Mouse (Mus musculus) hindlimb bud, embryonic 11.5 days (tissue): ENCODE measurements around the gene Ptgir.
"Not testable (repeated sequence)": the region's sequence is repeated elsewhere in the genome, so short reads cannot be mapped to it uniquely, and the experiment has no call there.

ENCODE experiments used
- DNase-seq: peaks from one replicate; pipeline ENCODE4 v3.0.0-alpha.2; 2012; ENCODE audit warnings: low read depth, low spot score; ENCODE audit errors: extremely low spot score

Gene Ptgir

DNA sequence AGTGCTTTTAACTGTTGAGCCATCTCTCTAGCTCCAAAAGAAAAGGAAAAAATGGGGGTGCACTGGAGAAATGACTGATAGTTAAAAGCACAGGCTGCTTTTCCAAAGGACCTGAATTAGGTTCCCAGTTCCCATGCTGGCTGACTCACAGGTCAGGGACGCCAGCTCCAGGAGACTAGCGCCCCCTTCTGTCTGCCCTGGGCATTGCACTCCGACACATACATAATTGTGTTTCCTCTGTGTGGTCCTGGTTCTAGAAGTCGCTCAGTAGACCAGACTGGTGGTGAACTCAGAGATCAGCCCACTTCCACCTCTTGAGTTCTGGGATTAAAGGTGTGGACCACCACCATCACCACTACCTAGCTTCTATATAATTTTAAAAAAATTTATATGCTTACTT lies 31.0 kb downstream of the Ptgir start:
- no peak for DNase-seq

DNA sequence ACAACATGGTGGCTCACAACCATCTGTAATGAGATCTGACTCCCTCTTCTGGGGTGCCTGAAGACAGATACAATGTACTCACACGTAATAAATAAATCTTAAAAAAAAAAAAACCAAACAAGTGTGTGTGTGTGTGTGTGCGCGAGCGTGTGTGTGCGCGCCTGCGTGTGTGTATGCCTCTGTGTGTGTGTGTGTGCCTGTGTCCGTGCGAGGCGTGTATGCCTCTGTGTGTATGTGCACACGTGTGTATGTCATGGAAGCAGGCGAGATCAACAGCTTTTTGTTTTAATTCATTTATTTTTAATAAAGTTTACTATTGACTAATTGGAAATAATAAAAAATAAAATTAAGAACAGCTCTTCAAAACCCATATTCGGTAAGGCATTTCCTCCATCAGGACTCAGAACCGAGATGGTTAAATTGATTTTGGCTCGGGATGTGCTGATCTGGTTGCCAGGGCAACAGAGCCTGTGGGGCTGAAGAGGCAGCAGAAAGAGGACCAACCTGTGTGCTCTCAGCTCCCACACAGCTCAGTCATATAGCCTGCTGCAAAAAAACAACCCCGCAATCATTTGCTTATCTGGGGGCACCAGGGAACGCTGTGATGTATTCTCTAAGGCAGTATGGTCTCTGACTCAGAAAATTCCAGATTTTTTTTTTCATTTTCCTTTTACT lies 32.0 kb downstream of the Ptgir start:
- no peak for DNase-seq

DNA sequence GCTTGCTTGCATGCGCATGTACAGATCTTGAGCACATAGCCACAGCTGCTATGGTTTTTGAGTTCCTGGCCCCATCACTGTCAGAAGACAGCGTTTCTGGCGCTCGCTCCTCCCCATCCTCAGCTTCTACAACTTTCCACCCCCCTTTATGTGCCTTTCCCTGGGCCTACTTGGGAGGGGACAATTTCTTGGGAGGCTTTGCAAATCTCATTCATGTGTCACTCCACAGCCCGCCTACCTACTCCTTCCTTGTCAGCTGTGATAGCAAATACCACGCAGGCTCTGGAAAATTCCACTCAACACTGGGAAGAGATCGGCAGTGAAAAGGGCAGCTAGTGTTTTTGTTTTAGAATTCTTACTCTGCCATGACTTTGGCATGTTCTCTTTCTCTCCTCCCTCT lies 34.0 kb downstream of the Ptgir start:
- no peak for DNase-seq

DNA sequence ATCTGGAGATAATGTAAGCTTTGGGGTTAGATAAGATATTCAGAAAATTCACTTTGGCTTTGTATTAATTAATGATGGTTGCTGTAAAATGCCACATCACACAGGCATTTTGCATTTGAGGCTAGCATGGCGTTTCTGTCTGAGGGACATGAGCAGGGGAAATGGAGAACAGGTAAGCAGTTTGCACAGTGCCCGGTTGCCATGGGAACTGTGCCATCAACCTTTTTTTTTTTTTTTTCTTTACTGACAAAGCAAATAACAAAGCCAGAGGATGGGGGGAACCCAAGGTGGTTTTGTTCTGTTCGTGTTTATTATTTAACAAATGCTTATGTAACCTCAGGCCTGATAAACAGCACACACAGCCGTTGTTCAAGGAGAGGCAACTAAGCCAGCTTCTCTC lies 36.6 kb downstream of the Ptgir start:
- no peak for DNase-seq

DNA sequence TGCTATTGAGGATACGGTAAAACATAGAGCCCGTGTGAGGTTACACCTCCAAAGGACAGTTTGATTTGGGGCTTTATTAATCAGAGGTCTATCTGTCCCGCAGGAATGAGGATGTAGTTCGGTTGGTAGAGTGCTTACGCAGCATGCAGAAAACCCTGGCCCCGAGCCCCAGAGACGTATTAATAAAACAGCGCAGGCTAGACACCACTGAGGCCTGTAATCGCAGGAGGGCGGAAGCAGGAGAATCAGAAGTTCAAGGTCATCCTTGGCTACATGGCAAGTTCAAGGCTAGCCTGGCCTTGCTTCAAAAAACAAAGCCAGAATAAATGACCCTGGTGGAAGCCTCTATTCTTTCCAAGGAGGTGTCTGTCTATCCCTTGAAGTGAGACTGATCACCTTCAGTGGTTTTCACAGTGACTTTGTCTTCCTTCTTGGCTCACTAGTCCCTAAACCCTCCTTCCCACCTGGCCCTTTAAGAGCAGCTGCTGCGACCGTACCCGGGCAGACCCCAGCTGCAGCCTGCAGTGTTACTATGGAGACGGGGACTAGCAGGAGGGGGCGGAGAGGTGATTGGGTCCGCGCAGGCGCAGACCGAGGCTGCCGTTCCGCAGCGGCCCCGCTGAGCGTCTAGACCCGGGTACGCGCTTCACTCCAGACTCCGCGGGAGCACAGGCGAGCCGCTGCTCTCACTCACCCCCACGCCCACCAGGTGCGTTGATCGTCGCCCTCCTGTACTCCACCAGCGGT lies 37.9 kb downstream of the Ptgir start, which contains the start of gene Pnmal2:
Gene Pnmal2, plus strand, starts transcription at position 622 of the 747 bp plus-strand sequence.
- DNase-seq = peak; percentile 60

DNA sequence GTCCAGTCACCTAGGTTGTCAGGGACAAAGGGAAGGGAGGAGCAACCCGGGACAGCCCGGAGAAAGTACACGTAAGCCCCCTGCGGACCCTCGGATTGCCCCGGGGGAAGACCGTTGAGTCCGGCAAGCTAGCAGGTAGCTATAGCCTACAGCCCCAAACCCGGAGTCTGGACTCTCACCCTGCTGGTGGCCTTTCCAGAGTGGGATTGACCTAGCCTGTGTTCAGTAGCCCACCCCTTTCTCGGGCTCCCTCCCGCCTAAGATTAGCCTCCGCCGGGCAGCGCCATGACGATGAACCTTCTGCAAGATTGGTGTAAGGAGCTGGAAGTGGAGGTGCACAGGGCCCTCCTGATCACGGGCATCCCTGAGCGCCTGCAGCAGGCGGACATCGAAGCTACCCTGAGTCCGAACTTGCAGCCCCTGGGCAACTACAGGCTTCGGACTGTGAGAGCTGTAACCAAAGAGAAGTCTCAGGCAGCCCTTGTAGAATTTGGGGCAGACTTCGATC lies 38.6 kb downstream of the Ptgir start:
- DNase-seq = no peak

DNA sequence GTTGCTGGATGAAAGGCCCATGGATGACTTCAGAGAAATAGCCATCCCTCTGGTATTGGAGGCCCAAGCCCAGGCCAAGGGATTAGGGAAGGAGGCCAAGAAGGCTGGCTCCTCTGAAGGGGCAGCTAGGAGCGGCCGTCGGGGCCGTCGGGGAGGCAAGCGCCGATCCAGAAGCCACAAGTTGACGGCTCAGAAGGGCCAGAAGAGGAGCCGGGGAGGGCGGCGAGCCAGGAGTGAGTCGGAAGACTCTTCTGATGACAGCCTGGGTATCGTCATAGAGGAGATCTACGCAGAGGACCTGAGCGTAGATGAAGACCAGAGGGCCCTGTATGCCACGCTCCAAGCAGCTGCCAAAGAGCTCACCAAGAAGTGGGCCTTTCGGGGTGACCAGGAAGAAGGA lies 39.1 kb downstream of the Ptgir start:
- no peak for DNase-seq

DNA sequence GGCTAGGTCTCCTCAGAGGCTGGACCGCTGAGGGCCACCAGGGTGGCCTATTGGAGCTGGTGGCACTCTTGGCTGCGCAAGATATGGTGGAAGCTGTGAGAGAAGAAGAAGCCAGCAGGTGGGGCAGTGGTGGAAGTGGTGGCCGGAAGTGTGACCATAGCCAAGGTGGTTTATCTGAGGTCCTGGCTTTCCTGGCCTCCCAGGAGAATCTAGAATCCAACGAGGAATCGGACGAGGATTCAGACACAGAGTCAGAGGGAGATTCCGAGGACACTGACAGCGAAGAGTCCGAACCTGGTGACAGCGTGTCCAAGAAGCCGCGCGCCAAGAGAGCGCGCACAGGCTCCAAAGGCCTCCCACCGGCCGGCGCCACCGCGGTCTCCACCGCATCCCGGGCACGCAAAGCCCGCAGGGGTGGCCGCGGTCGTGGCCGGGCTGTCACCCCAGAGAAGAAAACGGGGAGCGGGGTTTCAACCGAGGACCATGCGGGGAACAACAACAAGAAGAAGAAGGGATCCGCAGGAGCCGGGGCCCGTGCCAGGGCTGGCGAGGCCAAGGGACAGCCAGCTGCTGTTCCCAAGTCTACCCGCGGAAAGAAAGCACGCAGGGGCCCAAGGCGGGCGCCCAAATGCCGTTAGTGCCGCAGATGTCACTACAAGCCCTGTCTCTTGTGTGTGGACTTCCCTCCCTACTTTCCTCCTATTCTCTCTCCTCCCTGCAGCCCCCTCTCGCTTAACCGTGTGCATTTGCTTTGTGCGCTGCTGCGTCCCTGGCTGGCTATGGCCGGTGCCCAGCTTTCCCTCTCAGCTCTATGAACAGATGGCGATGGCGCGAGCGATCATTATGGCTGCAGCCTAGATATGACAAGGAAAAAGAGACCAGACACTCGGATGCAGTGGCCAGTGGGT lies 40.4 kb downstream of the Ptgir start:
- DNase-seq = no peak

DNA sequence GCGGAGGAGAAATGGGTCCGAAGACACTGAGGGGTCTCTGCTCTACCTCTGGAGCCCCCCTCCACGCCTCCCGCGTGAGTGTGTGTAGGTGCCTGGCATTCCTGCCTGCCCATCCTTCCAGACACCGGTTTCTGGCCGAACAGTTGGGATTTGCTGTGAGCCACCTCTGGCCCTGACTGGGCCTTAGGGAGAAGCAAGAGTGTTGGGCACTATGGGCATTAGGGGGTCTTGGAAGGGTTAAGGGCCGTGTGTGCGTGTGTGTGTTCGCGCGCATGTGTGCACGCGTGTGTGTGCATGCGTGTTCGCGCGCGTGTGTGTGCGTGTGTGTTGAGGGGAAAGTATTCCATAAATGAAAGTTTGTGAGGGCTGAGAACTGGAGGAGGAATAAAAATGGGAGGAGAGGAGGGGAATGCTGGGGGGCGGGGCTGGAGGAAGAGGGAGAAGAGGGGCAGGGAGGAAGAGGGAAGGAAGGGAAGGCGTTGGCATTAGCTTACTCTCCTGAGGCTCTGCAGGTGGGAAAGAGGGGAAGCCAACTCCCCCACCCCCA lies 41.1 kb downstream of the Ptgir start:
- no peak for DNase-seq

DNA sequence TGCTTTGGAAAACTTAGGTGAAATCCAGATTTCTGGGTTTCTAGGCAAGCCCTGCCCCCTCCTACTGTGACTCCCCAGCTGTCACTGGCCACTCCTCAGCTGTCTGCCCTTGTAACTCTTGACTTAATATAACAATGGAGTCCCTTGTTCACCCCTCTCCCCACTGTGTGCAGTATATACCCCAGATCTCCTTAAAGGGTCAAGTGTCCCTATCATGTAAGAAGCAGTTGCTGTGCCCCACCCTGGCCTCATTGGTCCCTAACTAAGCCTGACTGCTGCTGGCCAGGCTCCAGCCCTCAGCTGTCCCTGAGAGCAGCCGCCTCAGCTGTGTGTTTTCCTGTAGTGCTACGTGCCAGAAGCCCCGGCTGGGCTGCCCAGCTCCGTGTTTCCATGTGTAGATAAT lies 41.7 kb downstream of the Ptgir start:
- DNase-seq = no peak

DNA sequence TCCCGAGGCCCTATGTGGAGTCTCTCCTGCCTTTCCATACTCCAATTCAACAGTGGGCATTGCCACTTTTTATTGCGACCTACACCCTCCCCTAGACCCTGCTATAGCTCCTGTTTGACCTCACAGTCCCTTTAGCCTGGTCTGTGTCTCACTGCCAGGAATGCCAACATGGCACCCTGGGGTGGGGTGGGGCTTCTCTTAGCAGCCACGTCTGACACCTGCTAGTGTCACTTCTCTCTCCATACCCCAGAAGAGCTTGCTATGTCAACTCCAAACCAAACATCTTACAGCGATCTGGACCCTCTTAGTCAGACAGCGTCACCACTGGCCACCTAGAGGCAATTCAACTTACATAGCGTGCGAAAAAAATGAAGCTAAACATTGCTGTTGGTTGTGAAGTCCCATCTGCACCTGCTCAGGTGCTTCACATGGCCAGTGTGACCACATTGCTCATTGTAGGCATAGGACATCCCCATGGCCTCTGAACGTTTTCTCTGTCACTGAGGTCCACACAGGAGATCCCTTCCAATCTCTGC lies 42.7 kb downstream of the Ptgir start:
- no peak for DNase-seq

DNA sequence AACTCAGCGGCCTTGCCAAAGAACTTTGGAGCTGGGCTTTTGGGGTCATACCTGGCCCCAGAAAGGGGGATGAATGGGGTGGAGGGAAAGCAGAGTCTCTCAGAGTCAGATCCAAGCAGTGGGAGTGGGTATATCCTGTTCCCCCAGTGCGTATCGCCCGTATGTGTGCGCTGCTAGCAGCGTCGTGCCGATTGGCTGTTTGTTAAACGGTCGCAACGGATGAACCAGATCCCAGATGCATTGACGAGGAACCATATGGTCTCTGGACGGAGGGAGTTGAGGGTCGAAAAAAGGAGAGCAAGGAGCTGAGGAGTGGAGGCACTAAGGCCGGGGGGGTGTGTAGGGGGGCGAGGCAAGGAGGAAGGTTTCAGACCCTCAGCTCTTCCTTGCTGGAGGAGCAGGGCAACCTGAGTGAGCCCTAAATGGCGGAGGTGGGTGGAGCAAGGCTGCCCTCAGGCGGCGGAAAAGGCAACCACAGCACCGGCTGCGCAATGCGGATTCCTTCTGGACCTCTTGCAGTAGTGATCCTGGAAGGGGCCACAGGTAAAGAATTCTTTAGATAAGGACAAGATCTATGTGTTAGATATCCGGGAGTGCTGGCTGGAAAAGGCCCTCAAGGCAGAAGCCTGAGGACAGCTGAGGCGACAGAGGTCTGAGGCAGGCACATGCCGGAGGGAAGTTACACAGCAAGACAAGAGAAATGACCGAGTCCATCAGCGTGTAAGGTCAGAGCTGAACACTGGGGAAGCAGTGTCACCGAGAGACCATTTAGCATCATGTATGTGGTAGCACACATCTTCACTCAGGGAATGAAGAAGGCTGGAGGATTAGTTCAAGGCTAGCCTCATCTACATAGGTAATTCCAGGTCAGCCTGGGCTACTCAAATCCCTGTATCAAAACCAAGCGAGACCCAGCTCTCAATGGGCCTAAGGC lies 43.9 kb downstream of the Ptgir start:
- no peak for DNase-seq

DNA sequence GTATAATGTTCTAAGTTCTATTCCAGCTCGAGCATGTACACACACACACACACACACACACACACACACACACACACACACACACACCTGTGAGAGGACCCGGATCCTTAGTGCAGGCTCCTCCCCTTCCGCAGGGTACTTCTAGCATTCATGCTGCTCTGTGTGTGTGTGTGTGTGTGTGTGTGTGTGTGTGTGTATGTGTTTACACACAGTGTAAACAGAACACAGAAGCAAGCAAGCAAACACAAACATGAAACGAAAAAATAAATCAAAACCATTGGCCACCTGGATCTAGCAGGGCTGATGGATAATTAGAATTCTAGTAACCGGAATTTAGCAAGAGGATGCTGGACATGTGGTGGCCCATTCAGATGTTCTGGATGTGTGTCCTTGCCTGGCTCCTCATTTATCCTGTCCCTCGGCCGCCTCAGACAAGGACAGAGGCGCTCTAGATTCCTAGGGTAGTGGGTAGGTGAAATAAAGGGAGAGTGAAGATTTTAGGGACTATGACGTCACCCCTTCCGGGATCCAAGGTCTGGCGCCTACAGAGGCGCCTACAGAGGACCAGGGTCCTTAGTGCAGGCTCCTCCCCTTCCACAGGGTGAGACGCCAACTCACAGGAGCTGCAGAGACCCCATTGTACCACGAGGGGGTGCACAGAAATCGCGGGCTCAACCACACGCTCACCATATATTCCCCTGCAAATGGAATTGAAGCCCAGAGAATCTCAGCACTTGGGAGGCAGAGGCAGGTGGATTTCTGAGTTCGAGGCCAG lies 44.8 kb downstream of the Ptgir start:
- DNase-seq = no peak

DNA sequence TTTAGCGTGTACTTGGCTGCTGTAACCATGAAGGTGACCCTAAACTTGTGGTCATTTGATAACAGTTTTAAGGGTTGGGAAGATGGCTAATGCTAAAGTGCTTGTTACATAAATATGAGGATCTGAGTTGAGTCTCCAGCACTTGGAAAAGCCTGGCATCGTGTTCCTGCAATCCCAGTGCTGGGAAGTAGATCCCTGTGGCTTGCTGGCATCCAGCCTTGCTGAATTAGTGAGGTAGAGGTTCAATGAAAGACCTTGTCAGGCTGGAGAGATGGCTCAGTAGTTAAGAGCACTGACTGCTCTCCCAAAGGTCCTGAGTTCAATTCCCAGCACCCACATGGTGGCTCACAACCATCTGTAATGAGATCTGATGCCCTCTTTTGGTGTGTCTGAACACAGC lies 47.5 kb downstream of the Ptgir start:
- not testable (repeated sequence) for DNase-seq

DNA sequence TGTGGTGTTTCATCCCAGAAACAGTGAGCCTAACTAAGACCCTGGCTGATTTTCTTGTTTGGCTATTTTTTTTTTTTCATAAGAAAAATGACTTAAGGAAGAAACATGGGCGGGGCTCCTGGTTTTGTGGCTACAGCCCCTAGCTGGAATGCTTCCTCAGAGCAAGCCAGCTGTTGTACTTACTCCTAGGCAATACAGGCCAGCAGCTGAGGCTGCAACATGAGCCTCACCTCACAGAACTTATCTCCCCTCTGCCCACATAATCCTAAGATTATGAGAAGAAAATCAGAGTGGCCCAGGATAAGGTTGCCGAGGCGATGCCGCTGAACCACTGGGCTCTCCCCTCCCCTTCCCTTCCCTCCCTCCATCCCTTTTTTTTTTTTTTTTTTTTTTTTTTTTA lies 49.4 kb downstream of the Ptgir start:
- no peak for DNase-seq

DNA sequence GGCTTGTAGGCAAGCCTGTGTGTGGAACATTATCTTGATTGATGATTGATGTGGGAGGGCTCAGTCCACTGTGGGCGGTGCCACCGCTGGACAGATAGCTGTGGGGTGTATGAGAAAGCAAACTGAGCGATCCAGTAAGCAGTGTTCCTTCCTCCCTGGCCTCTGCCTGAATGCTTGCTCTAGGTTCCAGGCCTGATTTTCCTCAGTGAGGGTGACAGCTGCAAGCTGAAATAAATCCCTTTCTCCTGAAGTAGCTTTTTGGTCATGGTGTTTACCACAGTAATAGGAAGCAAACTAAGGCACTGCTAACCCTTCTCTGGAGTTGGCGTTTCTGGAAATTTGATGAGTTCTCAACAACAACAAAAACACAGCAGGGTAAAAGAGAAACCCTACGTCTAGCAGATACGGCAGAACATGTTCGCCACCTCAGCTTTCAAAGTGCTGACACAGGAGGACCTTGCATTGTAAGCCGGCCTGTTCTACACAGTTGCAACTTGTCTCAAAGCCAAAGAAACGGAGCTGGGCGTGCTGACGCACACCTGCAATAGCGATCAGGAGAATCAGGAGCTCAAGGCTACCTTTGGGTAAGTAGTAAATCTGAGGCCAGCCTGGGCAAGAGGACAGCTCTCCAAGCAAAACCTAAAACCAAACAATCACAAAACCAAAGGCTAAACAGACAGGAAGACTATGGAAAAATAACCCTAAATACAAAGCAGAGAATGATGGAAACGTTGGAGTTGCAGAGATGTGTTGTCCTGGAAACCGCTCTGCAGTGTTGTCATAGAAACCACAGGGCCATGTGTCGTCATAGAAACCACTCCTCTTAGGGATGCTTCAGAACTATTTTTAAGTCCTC lies 50.3 kb downstream of the Ptgir start:
- no peak for DNase-seq

DNA sequence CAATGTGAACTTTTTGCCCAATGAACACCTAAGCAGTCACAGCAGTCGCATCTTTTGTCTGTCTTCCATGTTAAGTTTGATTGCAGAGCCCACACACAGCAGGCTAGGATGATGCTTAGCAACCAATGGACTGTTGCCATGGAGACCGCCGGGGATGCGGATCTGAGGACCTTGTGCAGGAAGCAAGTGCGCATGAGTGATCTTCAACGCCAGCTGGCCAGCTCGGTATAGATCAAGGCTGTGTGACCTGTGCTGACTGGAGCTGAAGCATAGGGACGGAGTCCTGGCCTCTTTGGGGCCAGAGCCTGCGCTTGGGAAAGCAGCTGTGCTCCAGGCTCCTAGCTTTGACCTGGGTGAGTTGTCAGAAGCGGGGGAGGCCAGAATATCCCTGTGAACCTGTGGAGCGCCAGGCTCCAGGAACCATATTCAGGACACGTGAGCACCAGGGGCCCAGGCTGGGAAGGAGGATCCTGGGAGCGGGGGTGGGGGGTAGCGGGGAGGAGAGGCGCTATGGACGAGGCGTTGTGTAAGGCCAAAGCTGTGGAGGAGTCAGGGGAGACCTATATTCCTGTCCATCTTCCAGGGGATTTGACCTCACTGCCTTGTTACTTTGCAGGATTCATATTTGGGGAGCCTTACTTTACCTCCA lies 53.4 kb downstream of the Ptgir start, which contains the start of gene Pnmal1:
Gene Pnmal1, plus strand, starts transcription at position 141 of the 649 bp plus-strand sequence.
- no peak for DNase-seq
